Mouse (Mus musculus) liver, postnatal 0 days (tissue): Measurements from ENCODE around the gene Itpr2.

Experiments
- CTCF ChIP-seq: sonication (generic); IDR thresholded peaks from 2 replicates; pipeline ENCODE4 v1.5.1; 2016; ENCODE audit warnings: antibody characterized with exemption, low read depth
- EP300 ChIP-seq: IDR thresholded peaks from 2 replicates; pipeline ENCODE4 v1.6.1; 2016; ENCODE audit warnings: antibody characterized with exemption, low read depth, mild to moderate bottlenecking

DNA sequence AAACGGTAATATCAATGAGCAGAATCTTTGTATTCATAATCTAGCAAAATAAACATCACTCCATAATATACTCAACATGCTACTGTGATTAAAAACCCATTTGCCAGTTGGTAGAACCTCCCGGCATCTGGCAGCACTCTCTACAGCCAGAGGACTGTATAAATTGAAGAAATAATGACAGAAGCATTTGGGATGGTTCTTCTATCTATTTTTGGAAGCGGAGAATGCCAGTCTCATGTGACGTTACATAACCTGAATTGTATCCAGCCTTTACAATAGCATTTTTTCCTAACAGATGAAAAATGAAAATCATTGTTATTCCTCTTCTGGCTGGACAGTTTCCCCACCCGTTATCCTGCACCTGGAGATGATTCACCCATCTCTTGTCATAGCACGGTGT, 345.5 kb downstream of the Itpr2 start:
- no peak for TF ChIP-seq CTCF
- TF ChIP-seq EP300, result no peak
